Mouse (Mus musculus): ENCODE results near the gene Pde4d. TPM values are rescaled to one million over a fixed set of nuclear protein-coding genes. Genes with fewer than 3 reads are reported as not detected.

Gene Pde4d
- polyA plus RNA-seq, 1 experiment from 2014 or later, result 8.7 TPM

DNA sequence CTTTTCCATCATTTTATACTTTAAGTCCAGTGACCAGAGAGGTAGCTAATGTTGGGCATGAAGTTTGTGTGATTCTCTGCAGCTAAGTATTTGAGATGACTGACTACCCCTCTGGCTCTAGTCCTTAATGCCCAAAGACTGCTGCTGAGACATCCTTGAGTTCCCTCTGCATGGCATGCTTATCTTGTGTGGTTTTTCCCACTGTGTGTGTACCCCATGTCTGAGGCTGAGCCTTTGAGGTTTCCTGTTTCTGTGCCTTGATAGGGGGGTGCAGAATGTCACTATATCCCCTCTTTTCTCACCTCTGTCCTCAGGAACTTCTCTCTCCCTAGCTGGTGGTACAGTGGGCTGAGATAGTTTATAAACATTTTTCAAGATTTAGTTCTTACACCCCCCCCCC, 14.1 kb upstream of the Pde4d start:
- H3K4me2 ChIP-seq, result no peak overlapping the region
- no peak for ATAC-seq (ENCODE audit: low FRiP score)
- H3K27me3 ChIP-seq (ENCODE audit: control insufficient read depth, insufficient read depth, low read length), result no peaks in the 10 kb centered on the region
- no peaks in the 10 kb centered on the region for H3K36me3 ChIP-seq (ENCODE audit: control insufficient read depth, insufficient read depth, low read length)
- H3K27ac ChIP-seq (ENCODE audit: low read depth, low read length), result no peak overlapping the region
- H3K4me3 ChIP-seq (ENCODE audit: low read depth, low read length), result no peak overlapping the region
- H3K9ac ChIP-seq (ENCODE audit: low read length), result no peak overlapping the region
- H3K4me1 ChIP-seq (ENCODE audit: control insufficient read depth, insufficient read depth, low read length), result no peaks in the 10 kb centered on the region
- H3K9me3 ChIP-seq (ENCODE audit: control insufficient read depth, low read length), result no peaks in the 10 kb centered on the region
- no peak for DNase-seq (ENCODE audit: low spot score, missing footprints)

- 92% methylated on average over 2 of the region's 2 CpGs for WGBS
- no peak overlapping the region for H3K4me2 ChIP-seq
- no peaks in the 10 kb centered on the region for H3K27me3 ChIP-seq (ENCODE audit: control insufficient read depth, insufficient read depth, low read length)
- no peak overlapping the region for H3K4me3 ChIP-seq (ENCODE audit: low read depth, low read length)
- ATAC-seq (ENCODE audit: low FRiP score), result no peak
- H3K27ac ChIP-seq (ENCODE audit: low read depth, low read length), result no peak overlapping the region
- no peaks in the 10 kb centered on the region for H3K9me3 ChIP-seq (ENCODE audit: control insufficient read depth, low read length)
- DNase-seq (ENCODE audit: low spot score, missing footprints), result peak; percentile 17
- H3K4me1 ChIP-seq (ENCODE audit: control insufficient read depth, insufficient read depth, low read length), result no peaks in the 10 kb centered on the region
- H3K36me3 ChIP-seq (ENCODE audit: control insufficient read depth, insufficient read depth, low read length), result no peaks in the 10 kb centered on the region
- no peak overlapping the region for H3K9ac ChIP-seq (ENCODE audit: low read length)
These were observed 12.3 kb upstream of the Pde4d start for GRCm38 (mm10) chr13:108437424-108437823.

DNA sequence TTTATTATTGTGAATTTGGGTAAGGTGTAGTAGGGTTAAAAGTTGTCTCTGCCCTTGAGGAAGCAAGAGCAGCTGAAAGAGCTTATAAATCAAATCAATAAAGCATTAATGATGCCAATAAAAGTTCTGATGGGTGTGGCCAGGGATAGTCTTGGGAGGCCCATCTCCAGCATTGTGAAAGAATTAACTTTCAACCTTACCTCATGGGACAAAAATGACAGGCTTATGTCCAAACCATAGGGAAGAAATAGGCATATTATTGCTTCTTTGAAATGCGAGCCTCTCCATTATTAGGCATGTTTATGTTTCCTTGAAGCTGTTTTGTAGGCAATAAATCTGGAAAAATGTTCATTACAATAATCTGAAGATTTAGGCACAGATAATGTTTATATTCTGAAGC, 10.7 kb upstream of the Pde4d start:
- H3K4me3 ChIP-seq (ENCODE audit: low read depth, low read length), result no peak overlapping the region
- no peak overlapping the region for H3K9ac ChIP-seq (ENCODE audit: low read length)
- no peaks in the 10 kb centered on the region for H3K4me1 ChIP-seq (ENCODE audit: control insufficient read depth, insufficient read depth, low read length)
- no peak for ATAC-seq (ENCODE audit: low FRiP score)
- peak; percentile 53 for DNase-seq (ENCODE audit: low spot score, missing footprints)
- H3K27me3 ChIP-seq (ENCODE audit: control insufficient read depth, insufficient read depth, low read length), result no peaks in the 10 kb centered on the region
- no peak overlapping the region for H3K27ac ChIP-seq (ENCODE audit: low read depth, low read length)
- WGBS, result 85% methylated on average over 1 of the region's 1 CpGs
- H3K36me3 ChIP-seq (ENCODE audit: control insufficient read depth, insufficient read depth, low read length), result no peaks in the 10 kb centered on the region
- H3K4me2 ChIP-seq, result no peak overlapping the region
- H3K9me3 ChIP-seq (ENCODE audit: control insufficient read depth, low read length), result no peaks in the 10 kb centered on the region

- peak; percentile 45 for DNase-seq (ENCODE audit: low spot score, missing footprints)
- no peak overlapping the region for H3K4me3 ChIP-seq (ENCODE audit: low read depth, low read length)
- ATAC-seq (ENCODE audit: low FRiP score), result no peak
- no peaks in the 10 kb centered on the region for H3K9me3 ChIP-seq (ENCODE audit: control insufficient read depth, low read length)
- WGBS, result 83% methylated on average over 11 of the region's 11 CpGs
- H3K4me1 ChIP-seq (ENCODE audit: control insufficient read depth, insufficient read depth, low read length), result no peaks in the 10 kb centered on the region
- H3K36me3 ChIP-seq (ENCODE audit: control insufficient read depth, insufficient read depth, low read length), result no peaks in the 10 kb centered on the region
- H3K27ac ChIP-seq (ENCODE audit: low read depth, low read length), result no peak overlapping the region
- H3K27me3 ChIP-seq (ENCODE audit: control insufficient read depth, insufficient read depth, low read length), result no peaks in the 10 kb centered on the region
- H3K9ac ChIP-seq (ENCODE audit: low read length), result no peak overlapping the region
- H3K4me2 ChIP-seq, result no peak overlapping the region
These were observed 1.3 kb upstream of the Pde4d start for GRCm38 (mm10) chr13:108448348-108448931.

GRCm38 (mm10) chr13:108451122-108451521, 1.4 kb downstream of the Pde4d start:
- H3K9me3 ChIP-seq (ENCODE audit: control insufficient read depth, low read length), result no peaks in the 10 kb centered on the region
- no peak overlapping the region for H3K4me2 ChIP-seq
- H3K36me3 ChIP-seq (ENCODE audit: control insufficient read depth, insufficient read depth, low read length), result no peaks in the 10 kb centered on the region
- ATAC-seq (ENCODE audit: low FRiP score) (no peak), DNase-seq (ENCODE audit: low spot score, missing footprints) (no peak)
- H3K27me3 ChIP-seq (ENCODE audit: control insufficient read depth, insufficient read depth, low read length), result no peaks in the 10 kb centered on the region
- H3K4me1 ChIP-seq (ENCODE audit: control insufficient read depth, insufficient read depth, low read length), result no peaks in the 10 kb centered on the region
- no peak overlapping the region for H3K4me3 ChIP-seq (ENCODE audit: low read depth, low read length)
- no peak overlapping the region for H3K27ac ChIP-seq (ENCODE audit: low read depth, low read length)
- WGBS, result 82% methylated on average over 2 of the region's 2 CpGs
- no peak overlapping the region for H3K9ac ChIP-seq (ENCODE audit: low read length)

- no peak overlapping the region for H3K4me2 ChIP-seq
- no peaks in the 10 kb centered on the region for H3K9me3 ChIP-seq (ENCODE audit: control insufficient read depth, low read length)
- WGBS, result 81% methylated on average over 6 of the region's 6 CpGs
- no peak overlapping the region for H3K9ac ChIP-seq (ENCODE audit: low read length)
- no peak overlapping the region for H3K27ac ChIP-seq (ENCODE audit: low read depth, low read length)
- no peaks in the 10 kb centered on the region for H3K4me1 ChIP-seq (ENCODE audit: control insufficient read depth, insufficient read depth, low read length)
- ATAC-seq (ENCODE audit: low FRiP score) (no peak), DNase-seq (ENCODE audit: low spot score, missing footprints) (peak; percentile 23)
- H3K27me3 ChIP-seq (ENCODE audit: control insufficient read depth, insufficient read depth, low read length), result no peaks in the 10 kb centered on the region
- no peak overlapping the region for H3K4me3 ChIP-seq (ENCODE audit: low read depth, low read length)
- no peaks in the 10 kb centered on the region for H3K36me3 ChIP-seq (ENCODE audit: control insufficient read depth, insufficient read depth, low read length)
These were observed 3.5 kb downstream of the Pde4d start for GRCm38 (mm10) chr13:108453064-108453919.

DNA sequence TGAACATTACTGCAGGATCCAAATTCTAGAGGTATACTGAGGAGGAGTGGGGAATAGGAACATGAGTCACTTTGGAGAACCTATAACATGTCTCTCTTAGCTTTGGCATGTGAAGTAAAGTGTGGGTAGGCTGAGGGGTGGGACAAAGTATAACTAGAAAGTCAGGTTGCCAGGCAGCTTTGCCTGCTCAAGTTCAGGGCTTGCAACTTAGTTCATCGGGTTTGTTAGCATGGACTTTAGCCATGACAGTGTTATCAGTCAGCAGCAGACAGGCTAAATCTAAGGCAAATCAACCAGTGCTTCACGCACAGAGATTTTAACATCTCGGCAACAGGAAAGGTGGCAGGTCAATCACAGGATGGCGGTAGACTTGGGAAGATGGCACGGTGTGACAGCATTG, 12.8 kb downstream of the Pde4d start:
- DNase-seq (ENCODE audit: low spot score, missing footprints) (no peak), ATAC-seq (ENCODE audit: low FRiP score) (no peak)
- Histone ChIP-seq H3K4me2 (no peak overlapping the region), H3K36me3 (ENCODE audit: control insufficient read depth, insufficient read depth, low read length) (no peaks in the 10 kb centered on the region), H3K9me3 (ENCODE audit: control insufficient read depth, low read length) (no peaks in the 10 kb centered on the region), H3K9ac (ENCODE audit: low read length) (no peak overlapping the region), H3K27me3 (ENCODE audit: control insufficient read depth, insufficient read depth, low read length) (no peaks in the 10 kb centered on the region), H3K4me3 (ENCODE audit: low read depth, low read length) (no peak overlapping the region), H3K27ac (ENCODE audit: low read depth, low read length) (no peak overlapping the region), H3K4me1 (ENCODE audit: control insufficient read depth, insufficient read depth, low read length) (no peaks in the 10 kb centered on the region)
- 97% methylated on average over 5 of the region's 5 CpGs for WGBS

DNA sequence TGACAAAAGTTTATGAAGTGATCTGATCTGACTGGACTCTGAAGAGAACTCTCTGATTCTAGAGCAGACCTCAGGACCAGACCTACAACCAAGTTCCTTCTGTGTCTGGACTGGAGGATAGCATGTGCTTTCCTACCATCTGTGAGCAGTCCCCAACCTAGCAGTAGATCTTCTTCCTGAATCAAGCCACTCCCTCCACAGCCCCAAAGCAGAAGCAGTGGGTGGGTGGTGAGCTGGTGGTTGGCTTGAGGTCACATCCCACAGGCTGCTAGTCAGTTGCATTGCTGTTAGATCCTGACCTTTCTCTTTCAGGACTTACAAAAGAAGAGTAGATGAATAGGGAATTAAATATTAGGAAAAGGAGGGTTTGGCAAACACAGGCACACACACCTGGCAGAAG, 16.0 kb downstream of the Pde4d start:
- DNase-seq (ENCODE audit: low spot score, missing footprints) (peak; percentile 33), ATAC-seq (ENCODE audit: low FRiP score) (no peak)
- Histone ChIP-seq H3K4me2 (no peak overlapping the region), H3K36me3 (ENCODE audit: control insufficient read depth, insufficient read depth, low read length) (no peaks in the 10 kb centered on the region), H3K4me1 (ENCODE audit: control insufficient read depth, insufficient read depth, low read length) (no peaks in the 10 kb centered on the region), H3K4me3 (ENCODE audit: low read depth, low read length) (no peak overlapping the region), H3K27me3 (ENCODE audit: control insufficient read depth, insufficient read depth, low read length) (no peaks in the 10 kb centered on the region), H3K9ac (ENCODE audit: low read length) (no peak overlapping the region), H3K27ac (ENCODE audit: low read depth, low read length) (no peak overlapping the region), H3K9me3 (ENCODE audit: control insufficient read depth, low read length) (no peaks in the 10 kb centered on the region)

- 85% methylated on average over 1 of the region's 1 CpGs for WGBS
- Histone ChIP-seq H3K9me3 (ENCODE audit: control insufficient read depth, low read length) (no peaks in the 10 kb centered on the region), H3K27me3 (ENCODE audit: control insufficient read depth, insufficient read depth, low read length) (no peaks in the 10 kb centered on the region), H3K36me3 (ENCODE audit: control insufficient read depth, insufficient read depth, low read length) (no peaks in the 10 kb centered on the region), H3K4me2 (no peak overlapping the region), H3K27ac (ENCODE audit: low read depth, low read length) (no peak overlapping the region), H3K4me1 (ENCODE audit: control insufficient read depth, insufficient read depth, low read length) (no peaks in the 10 kb centered on the region), H3K9ac (ENCODE audit: low read length) (no peak overlapping the region), H3K4me3 (ENCODE audit: low read depth, low read length) (no peak overlapping the region)
- ATAC-seq (ENCODE audit: low FRiP score), result no peak
- peak; percentile 56 for DNase-seq (ENCODE audit: low spot score, missing footprints)
These were observed 17.3 kb downstream of the Pde4d start for GRCm38 (mm10) chr13:108467046-108467445.

Measured in midbrain, embryonic 11.5 days (tissue).